Mouse (Mus musculus): ENCODE data around the gene Zfp282.

- no peak for TF ChIP-seq CTCF (IDR thresholded peaks at IDR 0.05; ENCODE audit: low read depth)
- TF ChIP-seq EP300 (IDR thresholded peaks at IDR 0.05; ENCODE audit: low read depth): no peak
These were observed 2.2 kb downstream of the Zfp282 start for GRCm38 (mm10) chr6:47879049-47879716.
